Mouse (Mus musculus) G1E (cell line): ENCODE measurements around the gene Clpb.

Experiments
- CTCF ChIP-seq: IDR thresholded peaks from 2 replicates; pipeline ENCODE4 v1.5.1; 2012; ENCODE audit warnings: low read depth, low read length, inconsistent platforms, mixed read lengths
- GATA1 ChIP-seq: IDR thresholded peaks from 2 replicates; pipeline ENCODE4 v1.6.1; 2012; ENCODE audit warnings: borderline replicate concordance, low read length, inconsistent platforms, mixed read lengths
- GATA2 ChIP-seq: IDR thresholded peaks from 2 replicates; pipeline ENCODE4 v1.6.1; 2012; ENCODE audit warnings: low read depth, low read length, inconsistent platforms, borderline replicate concordance
- POLR2AphosphoS5 ChIP-seq: IDR thresholded peaks from 2 replicates; pipeline ENCODE4 v1.6.1; 2012; ENCODE audit warnings: low read depth, low read length, inconsistent platforms; ENCODE audit not compliant: insufficient replicate concordance
- TAL1 ChIP-seq: conservative IDR thresholded peaks from 2 replicates; pipeline ENCODE4 v1.6.1; 2012; ENCODE audit warnings: low read depth, low read length, inconsistent platforms, mixed read lengths

- TF ChIP-seq GATA1, result no peak
- no peak for TF ChIP-seq TAL1
- no peak for TF ChIP-seq CTCF
- TF ChIP-seq POLR2AphosphoS5, result no peak
- no peak for TF ChIP-seq GATA2
Observed at GRCm38 (mm10) chr7:101673497-101673896, 10.1 kb downstream of the Clpb start.
